Mouse (Mus musculus): ENCODE data around the gene Timm23. TPM values are rescaled to one million over a fixed set of nuclear protein-coding genes. Genes with fewer than 3 reads are reported as not detected.
A peak's percentile ranks its signal among the peaks of the same experiment; 100 is the strongest.
"Not testable (repeated sequence)": the region's sequence is repeated elsewhere in the genome, so short reads cannot be mapped to it uniquely, and the experiment has no call there.

Gene Timm23
- polyA plus RNA-seq, 1 experiment from 2014 or later = 235 TPM

GRCm38 (mm10) chr14:32180861-32181260 lies 20.8 kb downstream of the Timm23 start:
- Histone ChIP-seq H3K27ac (replicated peaks) (no peak overlapping the region), H3K27me3 (no peaks in the 10 kb centered on the region), H3K36me3 (peaks cover 61% of the 10 kb centered on the region), H3K9me3 (no peaks in the 10 kb centered on the region), H3K9ac (no peak overlapping the region), H3K4me3 (no peak overlapping the region), H3K4me2 (no peak overlapping the region), H3K4me1 (replicated peaks) (no peaks in the 10 kb centered on the region)
- ATAC-seq (ENCODE audit: low read depth) = no peak
- 91% methylated on average over 6 of the region's 6 CpGs for WGBS

DNA sequence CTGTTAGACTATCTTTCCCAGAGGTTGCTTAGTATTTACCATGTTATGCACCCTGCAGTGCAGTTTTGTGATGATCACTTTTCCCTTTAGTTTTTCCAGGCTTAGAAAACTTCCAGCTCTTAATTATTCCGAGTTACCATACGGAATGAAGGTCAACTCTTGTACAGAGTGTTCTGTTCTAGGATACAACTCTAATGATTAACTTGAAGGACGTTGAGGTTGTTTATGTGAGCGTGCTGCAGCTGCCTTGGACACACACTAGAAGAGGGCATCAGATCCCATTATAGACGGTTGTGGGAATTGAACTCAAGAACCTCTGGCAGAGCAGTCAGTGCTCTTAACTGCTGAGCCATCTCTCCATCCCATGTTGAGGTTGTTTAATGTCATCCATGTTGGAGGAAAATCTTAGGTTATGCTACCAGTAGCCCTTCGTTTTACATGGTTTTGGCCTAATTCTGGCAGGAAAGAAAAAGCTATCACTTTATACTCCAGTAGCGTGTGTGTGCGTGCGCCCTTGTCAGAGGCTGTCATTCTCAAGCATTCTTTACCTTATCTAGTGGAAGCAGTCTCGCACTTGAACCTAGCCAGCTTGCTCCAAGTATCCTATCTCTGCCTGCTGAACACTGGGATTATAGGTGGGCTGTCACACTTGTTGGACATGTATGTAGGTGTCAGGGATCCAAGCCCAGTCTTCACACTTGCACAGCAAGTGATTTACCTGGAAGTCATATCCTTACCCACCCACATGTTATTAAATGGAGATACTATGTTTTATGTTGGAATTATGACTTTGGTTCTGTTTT lies 22.1 kb downstream of the Timm23 start:
- Histone ChIP-seq H3K36me3 (peaks cover 58% of the 10 kb centered on the region), H3K27me3 (no peaks in the 10 kb centered on the region)
- WGBS = 91% methylated on average over 10 of the region's 10 CpGs

DNA sequence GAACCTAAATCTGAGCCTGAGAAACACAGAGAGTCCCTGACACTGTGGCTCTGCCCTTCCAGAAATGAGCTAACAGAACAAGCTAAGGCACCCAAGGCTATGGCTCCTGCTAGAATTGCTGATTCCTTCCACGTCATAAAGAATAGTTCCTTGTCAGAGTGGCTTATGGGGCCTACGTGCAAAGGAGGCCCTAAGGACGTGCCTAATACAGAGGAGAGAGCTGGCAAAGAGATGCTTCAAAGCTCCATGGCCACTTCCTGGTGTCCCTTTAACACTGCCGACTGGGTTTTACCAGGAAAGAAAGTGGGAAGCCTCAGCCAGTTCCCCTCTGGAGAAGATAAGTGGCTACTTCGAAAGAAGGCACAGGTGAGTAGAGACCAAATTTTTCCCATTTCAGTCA lies 25.1 kb downstream of the Timm23 start:
- not testable (repeated sequence) for H3K9ac ChIP-seq; H3K9me3 ChIP-seq; H3K4me1 ChIP-seq (replicated peaks); H3K4me3 ChIP-seq; H3K27ac ChIP-seq (replicated peaks); ATAC-seq (ENCODE audit: low read depth); H3K27me3 ChIP-seq; H3K4me2 ChIP-seq
- H3K36me3 ChIP-seq = peaks cover 55% of the 10 kb centered on the region
- 83% methylated on average over 5 of the region's 5 CpGs for WGBS

More for the DNA sequence above, 22.1 kb downstream of the Timm23 start:
- Histone ChIP-seq H3K4me1 (replicated peaks) (no peaks in the 10 kb centered on the region), H3K4me2 (no peak overlapping the region), H3K9me3 (no peaks in the 10 kb centered on the region), H3K9ac (no peak overlapping the region), H3K27ac (replicated peaks) (no peak overlapping the region), H3K4me3 (no peak overlapping the region)
- ATAC-seq (ENCODE audit: low read depth) = no peak

- Histone ChIP-seq H3K9ac (no peak overlapping the region), H3K27me3 (no peaks in the 10 kb centered on the region), H3K4me2 (no peak overlapping the region), H3K4me1 (replicated peaks) (no peaks in the 10 kb centered on the region), H3K27ac (replicated peaks) (no peak overlapping the region), H3K36me3 (peaks cover 49% of the 10 kb centered on the region), H3K9me3 (no peaks in the 10 kb centered on the region), H3K4me3 (no peak overlapping the region)
- no peak for ATAC-seq (ENCODE audit: low read depth)
- 93% methylated on average over 2 of the region's 2 CpGs for WGBS
Observed at GRCm38 (mm10) chr14:32175310-32175709, 26.4 kb downstream of the Timm23 start.

GRCm38 (mm10) chr14:32170137-32170536 lies 31.6 kb downstream of the Timm23 start:
- H3K36me3 ChIP-seq = peaks cover 31% of the 10 kb centered on the region
- peaks cover 16% of the 10 kb centered on the region for H3K4me1 ChIP-seq (replicated peaks)
- no peak for ATAC-seq (ENCODE audit: low read depth)
- WGBS = 90% methylated on average over 4 of the region's 4 CpGs
- H3K27ac ChIP-seq (replicated peaks) = no peak overlapping the region
- H3K9me3 ChIP-seq = no peaks in the 10 kb centered on the region
- H3K9ac ChIP-seq = no peak overlapping the region
- H3K27me3 ChIP-seq = no peaks in the 10 kb centered on the region
- H3K4me2 ChIP-seq = no peak overlapping the region
- no peak overlapping the region for H3K4me3 ChIP-seq

- Histone ChIP-seq H3K9me3 (no peaks in the 10 kb centered on the region), H3K4me3 (no peak overlapping the region), H3K36me3 (peaks cover 24% of the 10 kb centered on the region), H3K27me3 (no peaks in the 10 kb centered on the region), H3K4me1 (replicated peaks) (peaks cover 21% of the 10 kb centered on the region), H3K9ac (no peak overlapping the region), H3K27ac (replicated peaks) (0 out of 2 replicates have a peak overlapping the region, but pooled peaks have one; percentile 18), H3K4me2 (no peak overlapping the region)
- no peak for ATAC-seq (ENCODE audit: low read depth)
- 75% methylated on average over 3 of the region's 3 CpGs for WGBS
Observed at GRCm38 (mm10) chr14:32168653-32169231, 33.0 kb downstream of the Timm23 start.

GRCm38 (mm10) chr14:32167326-32167725 lies 34.4 kb downstream of the Timm23 start:
- peaks cover 21% of the 10 kb centered on the region for H3K4me1 ChIP-seq (replicated peaks)
- no peak overlapping the region for H3K4me2 ChIP-seq
- ATAC-seq (ENCODE audit: low read depth) = no peak
- no peak overlapping the region for H3K9ac ChIP-seq
- no peaks in the 10 kb centered on the region for H3K9me3 ChIP-seq
- H3K27me3 ChIP-seq = no peaks in the 10 kb centered on the region
- WGBS = 90% methylated on average over 5 of the region's 5 CpGs
- H3K27ac ChIP-seq (replicated peaks) = no peak overlapping the region
- H3K36me3 ChIP-seq = 0 out of 2 replicates have a peak, but pooled peaks cover 13% of the 10 kb centered on the region
- H3K4me3 ChIP-seq = no peak overlapping the region

- Histone ChIP-seq H3K36me3 (0 out of 2 replicates have a peak, but pooled peaks cover 9% of the 10 kb centered on the region), H3K4me1 (replicated peaks) (peaks cover 25% of the 10 kb centered on the region), H3K4me2 (no peak overlapping the region), H3K9me3 (no peaks in the 10 kb centered on the region), H3K9ac (no peak overlapping the region), H3K27ac (replicated peaks) (no peak overlapping the region), H3K27me3 (no peaks in the 10 kb centered on the region), H3K4me3 (no peak overlapping the region)
- ATAC-seq (ENCODE audit: low read depth) = no peak
- 76% methylated on average over 1 of the region's 1 CpGs for WGBS
Observed at GRCm38 (mm10) chr14:32166840-32167239, 34.9 kb downstream of the Timm23 start.

DNA sequence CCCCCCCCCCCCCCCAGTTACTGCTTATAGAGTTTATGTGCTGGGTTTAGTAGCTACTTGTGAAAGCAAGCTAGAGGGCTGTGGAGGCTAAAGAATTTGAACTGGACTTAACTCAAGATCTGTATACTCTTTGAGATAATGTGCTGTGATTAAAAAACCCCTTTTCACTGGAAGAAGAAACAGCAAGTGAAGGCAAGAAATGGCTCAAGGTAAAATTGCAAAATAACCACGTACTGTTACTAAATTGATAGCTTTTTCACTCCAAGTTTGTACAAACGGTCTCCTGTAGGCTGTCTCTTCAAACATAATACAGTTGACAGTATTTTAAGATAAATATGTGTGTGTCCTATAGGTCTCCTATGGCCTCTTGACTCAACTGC lies 35.6 kb downstream of the Timm23 start:
- Histone ChIP-seq H3K27me3 (no peaks in the 10 kb centered on the region), H3K4me3 (peak overlapping the region; percentile 40), H3K9me3 (no peaks in the 10 kb centered on the region), H3K9ac (0 out of 2 replicates have a peak overlapping the region, but pooled peaks have one; percentile 68), H3K36me3 (0 out of 2 replicates have a peak, but pooled peaks cover 3% of the 10 kb centered on the region), H3K4me2 (peak overlapping the region; percentile 77), H3K4me1 (replicated peaks) (peaks cover 33% of the 10 kb centered on the region), H3K27ac (replicated peaks) (no peak overlapping the region)
- 77% methylated on average over 2 of the region's 2 CpGs for WGBS
- no peak for ATAC-seq (ENCODE audit: low read depth)

GRCm38 (mm10) chr14:32165278-32166061 lies 36.2 kb downstream of the Timm23 start:
- peak overlapping the region; percentile 68 for H3K9ac ChIP-seq
- ATAC-seq (ENCODE audit: low read depth) = peak; percentile 50

GRCm38 (mm10) chr14:32164173-32165051 lies 37.3 kb downstream of the Timm23 start:
- no peaks in the 10 kb centered on the region for H3K36me3 ChIP-seq
- WGBS = 87% methylated on average over 8 of the region's 8 CpGs
- no peak overlapping the region for H3K4me3 ChIP-seq
- no peaks in the 10 kb centered on the region for H3K27me3 ChIP-seq
- H3K9me3 ChIP-seq = no peaks in the 10 kb centered on the region
- H3K4me1 ChIP-seq (replicated peaks) = peaks cover 42% of the 10 kb centered on the region
- no peak overlapping the region for H3K27ac ChIP-seq (replicated peaks)
- H3K4me2 ChIP-seq = peak overlapping the region; percentile 77
- ATAC-seq (ENCODE audit: low read depth) = no peak
- no peak overlapping the region for H3K9ac ChIP-seq

More at GRCm38 (mm10) chr14:32165278-32166061, 36.2 kb downstream of the Timm23 start:
- Histone ChIP-seq H3K4me2 (peak overlapping the region; percentile 77), H3K4me3 (peak overlapping the region; percentile 40), H3K9me3 (no peaks in the 10 kb centered on the region), H3K27me3 (no peaks in the 10 kb centered on the region), H3K27ac (replicated peaks) (0 out of 2 replicates have a peak overlapping the region, but pooled peaks have one; percentile 4), H3K36me3 (no peaks in the 10 kb centered on the region), H3K4me1 (replicated peaks) (peaks cover 39% of the 10 kb centered on the region)
- WGBS = 2% methylated on average over 42 of the region's 42 CpGs
